Mouse (Mus musculus) kidney, adult 9 months (tissue): ENCODE results near the gene Mrps5.
"Not testable (repeated sequence)": the region's sequence is repeated elsewhere in the genome, so short reads cannot be mapped to it uniquely, and the experiment has no call there.

Experiments used
- DNase-seq: peaks from one replicate; pipeline ENCODE4 v3.0.0; 2022

Mrps5 gene

DNA sequence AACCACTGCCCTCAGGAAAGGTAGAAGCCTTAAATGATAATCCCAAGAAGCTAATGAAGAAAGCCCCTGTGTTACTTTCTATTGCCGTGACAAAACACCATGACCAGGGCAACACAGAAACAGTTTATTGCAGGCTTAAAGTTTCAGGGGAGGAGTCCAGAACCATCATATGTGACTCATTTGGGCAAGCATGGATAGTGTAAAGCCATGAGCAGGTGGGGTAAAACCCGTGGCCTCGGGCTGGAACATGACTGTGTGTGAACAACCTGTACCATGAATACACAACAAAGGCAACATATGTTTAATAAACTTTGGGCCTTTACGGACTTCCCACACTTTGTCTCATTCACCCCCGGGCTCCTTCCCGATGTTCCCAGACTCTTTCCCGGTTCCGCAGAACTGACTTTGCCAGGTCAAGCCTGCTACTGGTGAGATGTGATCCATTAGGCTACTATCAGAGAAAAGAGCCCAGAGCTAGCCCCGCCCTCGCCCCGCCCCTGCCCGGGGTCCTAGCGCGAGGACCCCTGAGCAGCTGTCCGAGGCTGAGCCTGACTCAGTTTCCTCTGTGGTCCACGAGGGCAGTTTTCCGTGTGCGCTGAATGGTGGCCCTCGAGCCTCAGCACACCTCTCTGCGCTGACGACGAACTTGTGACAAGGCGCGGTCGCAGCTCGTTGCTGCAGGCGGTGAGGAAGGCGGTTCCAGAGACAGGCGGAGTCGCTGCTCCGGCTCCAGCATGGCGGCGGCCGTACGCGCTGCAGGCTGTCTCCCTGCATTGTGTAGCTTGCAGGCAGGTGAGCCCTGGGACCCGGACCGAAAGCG lies at the start of gene Mrps5, which contains the start of gene Zfp661:
TSS of gene Mrps5 (plus strand) at position 529 of the 820 bp plus-strand sequence.
TSS of gene Zfp661 (minus strand) at position 401 of the 820 bp plus-strand sequence.
- peak; percentile 88 for DNase-seq

DNA sequence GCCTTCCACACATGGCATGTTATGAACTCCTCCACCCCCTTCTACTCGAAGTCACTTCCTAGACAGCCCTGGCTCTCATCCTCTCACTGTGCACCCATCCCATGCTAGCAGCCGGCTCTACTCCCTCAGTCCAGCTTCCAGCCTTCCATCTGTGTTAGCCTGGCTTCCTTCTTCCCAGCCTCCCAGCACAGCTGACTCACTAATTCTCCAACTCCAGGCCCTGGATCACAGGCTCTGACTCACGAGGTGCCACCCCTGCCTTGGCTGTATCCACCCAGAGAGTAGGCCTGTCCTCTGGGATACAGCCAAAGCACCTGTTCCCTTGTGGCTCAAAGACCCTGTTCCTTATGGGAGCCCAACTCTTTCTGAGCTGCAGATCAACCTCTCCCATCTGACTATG lies 49.5 kb upstream of the Mrps5 start:
- no peak for DNase-seq

DNA sequence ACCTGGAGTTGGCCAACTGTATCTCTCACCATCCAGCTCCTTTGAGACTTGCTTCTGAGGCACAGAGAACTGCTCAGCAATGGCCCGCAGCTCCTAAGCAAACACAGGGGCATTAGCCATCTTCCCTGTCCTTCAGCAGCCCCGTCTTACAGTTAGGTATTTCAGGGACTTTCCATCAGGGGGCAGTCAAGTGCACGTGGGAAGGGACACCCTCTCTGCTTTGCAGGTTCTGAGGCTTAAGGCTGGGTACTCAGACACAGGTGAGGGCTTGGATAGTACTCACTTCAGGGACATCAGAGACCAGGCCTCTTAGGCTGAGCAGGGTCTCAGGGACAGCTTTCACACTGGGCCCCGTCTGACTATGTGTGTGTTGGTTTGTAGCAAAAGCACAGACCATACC lies 47.5 kb upstream of the Mrps5 start:
- DNase-seq: peak; percentile 32

DNA sequence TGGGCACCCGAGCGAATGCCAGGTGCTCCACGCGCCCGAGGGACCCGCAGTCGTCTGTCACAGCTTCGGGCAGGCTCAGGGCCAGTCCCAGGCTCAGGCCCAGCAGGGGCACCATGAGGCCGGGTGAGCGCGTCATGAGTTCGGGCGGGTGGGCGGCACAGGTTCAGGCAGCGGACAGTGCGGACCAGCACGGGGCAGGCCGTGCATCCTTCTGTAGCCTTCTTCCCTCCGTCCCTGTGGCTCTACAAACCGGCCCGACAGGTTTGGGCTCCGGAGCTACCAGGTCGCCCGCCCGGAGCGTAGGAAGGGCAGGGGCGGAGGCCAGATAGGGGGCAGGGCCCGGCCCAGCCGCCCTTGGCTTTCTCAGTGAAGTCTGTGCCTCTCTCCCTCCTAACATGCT lies 45.8 kb upstream of the Mrps5 start, which contains the start of gene Prom2:
TSS of gene Prom2 (minus strand) at position 283 of the 400 bp plus-strand sequence.
- DNase-seq: peak; percentile 49

DNA sequence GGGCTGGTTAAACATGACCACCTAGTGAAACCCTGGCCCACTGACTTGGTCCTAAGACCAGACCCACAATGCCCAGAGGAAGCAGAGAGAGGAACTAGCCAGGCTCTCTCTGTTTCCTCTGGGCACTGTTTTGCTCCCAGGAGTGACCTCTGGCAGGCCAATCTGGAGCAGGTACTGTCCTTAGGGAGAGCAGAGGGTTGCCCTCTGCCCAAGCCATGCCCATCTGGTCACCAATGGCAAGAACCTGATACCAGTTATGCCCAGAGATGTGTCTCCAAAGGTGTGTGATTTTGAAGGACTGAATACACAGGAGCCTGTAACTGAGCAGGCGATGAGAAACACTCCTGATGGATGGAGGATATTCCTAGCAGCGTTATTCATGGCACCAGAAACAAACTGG lies 45.3 kb upstream of the Mrps5 start:
- DNase-seq: no peak

- no peak for DNase-seq
Measured at GRCm38 (mm10) chr2:127548342-127549074, 38.5 kb upstream of the Mrps5 start.

DNA sequence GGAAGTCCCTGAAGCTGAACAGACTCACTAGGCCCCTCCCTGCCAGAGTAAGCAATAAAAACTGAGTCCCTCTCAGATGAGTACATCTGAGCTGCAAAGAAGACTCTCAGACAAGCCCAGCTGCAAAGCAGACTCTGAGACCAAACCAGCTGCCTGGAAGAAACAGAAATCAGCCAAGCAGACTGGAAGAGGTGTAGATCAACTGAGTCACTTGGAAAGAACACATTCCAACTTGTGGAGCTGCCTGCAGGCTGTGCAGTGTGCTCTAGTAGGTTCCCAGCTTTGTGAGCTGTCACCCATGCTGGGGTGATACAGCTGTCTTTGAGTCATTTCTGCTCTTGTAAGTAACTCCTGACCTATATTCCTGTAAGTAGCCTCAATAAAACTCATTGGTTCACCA lies 37.3 kb upstream of the Mrps5 start:
- DNase-seq: no peak

DNA sequence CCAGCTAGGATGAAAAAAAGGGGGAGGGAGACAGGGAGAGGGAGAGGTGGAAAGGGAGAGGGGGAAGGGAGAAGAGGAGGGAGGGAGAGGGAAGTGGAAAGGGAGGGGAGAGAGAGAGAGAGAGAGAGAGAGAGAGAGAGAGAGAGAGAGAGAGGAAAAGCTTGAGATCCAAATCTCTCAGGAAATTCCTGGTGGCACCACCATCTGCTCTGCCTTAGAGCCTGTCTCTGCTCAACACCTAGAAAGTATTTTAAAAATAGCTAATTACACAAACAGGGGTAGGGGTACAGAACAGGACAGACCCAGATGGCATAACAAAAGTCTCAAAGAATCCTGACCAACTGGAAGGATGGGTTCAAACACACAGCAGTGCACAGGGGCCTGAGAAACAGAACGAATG lies 36.6 kb upstream of the Mrps5 start:
- DNase-seq: no peak

DNA sequence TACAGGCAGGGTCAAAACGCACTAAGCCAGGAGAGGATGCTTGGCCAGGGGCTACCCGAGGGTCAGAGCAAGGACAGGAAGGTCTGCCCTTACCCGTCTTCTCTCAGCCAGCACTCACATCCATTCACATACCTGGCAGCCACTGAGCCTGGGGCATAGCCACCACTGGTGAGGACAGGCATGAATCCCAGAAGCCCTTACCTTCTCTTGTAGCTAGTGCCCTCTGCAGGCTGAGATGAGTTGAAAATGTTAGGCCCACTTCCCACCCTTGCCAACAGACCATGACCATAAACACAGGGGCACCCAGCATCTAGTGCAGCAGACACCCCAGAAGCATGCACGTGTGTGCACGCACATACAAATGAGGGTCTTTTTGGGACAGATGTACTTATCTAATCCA lies 35.9 kb upstream of the Mrps5 start:
- DNase-seq: peak; percentile 40

DNA sequence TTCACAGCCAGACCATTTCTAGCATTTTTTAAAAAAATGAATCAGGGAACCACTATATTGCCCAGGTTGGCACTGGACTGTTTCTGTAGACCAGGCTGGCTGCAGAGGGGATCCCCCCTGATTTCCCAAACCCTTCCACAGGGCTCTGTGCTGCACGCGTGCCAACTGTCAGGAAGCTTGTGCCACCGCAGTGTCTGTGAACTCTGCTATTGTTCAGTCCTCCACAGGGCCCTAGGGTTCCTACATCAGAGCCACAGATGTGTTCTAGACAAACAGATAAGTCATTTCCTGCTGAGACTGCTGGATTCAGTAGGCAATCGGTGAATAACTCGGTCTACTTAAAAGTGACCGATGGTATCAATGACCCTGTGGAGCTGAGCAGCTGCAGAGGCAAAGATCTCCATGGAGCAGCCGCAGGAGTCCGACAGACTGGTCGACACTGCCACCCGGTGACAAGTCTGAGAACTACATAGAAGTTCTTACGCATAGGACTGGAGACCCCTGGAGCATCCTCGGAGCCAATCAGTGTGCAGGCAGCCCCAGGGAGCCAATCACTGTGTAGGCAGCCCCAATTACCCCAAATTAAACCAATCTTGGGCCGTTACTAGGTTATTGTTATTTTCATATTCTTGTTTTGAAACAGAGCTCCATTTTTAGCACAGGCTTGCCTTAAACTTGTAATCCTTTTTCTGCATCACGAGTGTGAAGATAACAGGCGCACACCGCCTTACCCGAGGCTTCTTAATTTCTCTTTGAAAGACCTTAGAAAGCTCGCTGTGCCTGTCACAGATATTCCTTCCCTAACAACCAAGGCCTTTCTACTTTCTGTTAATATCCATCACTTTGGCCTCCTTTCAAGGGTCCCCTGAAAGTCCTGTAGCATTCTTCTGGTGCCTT lies 27.7 kb upstream of the Mrps5 start:
- DNase-seq: peak; percentile 80

GRCm38 (mm10) chr2:127573322-127573721 lies 13.7 kb upstream of the Mrps5 start:
- no peak for DNase-seq

GRCm38 (mm10) chr2:127584436-127584858 lies 2.6 kb upstream of the Mrps5 start:
- peak; percentile 97 for DNase-seq

- DNase-seq: no peak
Measured at GRCm38 (mm10) chr2:127587514-127587844, 457 bp downstream of the Mrps5 start.

- no peak for DNase-seq
Measured at GRCm38 (mm10) chr2:127588897-127589296, 1.9 kb downstream of the Mrps5 start.

DNA sequence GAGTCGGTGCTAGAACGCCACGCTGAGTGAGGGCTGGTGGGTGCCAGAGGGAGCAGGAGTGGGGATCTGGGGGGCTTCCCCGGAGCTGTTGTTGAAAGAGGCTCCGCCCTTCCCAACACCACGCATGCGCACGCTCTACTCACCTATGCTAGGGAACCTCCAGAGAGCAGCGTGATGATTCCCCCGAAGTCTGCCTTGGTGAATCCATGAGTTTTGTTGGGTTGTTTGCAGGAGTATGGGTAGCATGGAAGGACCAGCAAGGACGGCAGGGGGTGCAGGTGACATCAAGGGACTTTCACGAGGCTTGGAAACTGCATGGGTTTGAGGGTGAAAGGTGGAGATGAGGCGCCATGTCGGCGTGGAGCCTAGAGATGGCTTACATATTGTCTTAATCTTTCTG lies 3.2 kb downstream of the Mrps5 start:
- DNase-seq: no peak

- DNase-seq: no peak
Measured at GRCm38 (mm10) chr2:127590840-127591239, 3.8 kb downstream of the Mrps5 start.

- DNase-seq: not testable (repeated sequence)
Measured at GRCm38 (mm10) chr2:127603383-127603782, 16.4 kb downstream of the Mrps5 start.

GRCm38 (mm10) chr2:127605203-127605602 lies 18.2 kb downstream of the Mrps5 start:
- DNase-seq: no peak

DNA sequence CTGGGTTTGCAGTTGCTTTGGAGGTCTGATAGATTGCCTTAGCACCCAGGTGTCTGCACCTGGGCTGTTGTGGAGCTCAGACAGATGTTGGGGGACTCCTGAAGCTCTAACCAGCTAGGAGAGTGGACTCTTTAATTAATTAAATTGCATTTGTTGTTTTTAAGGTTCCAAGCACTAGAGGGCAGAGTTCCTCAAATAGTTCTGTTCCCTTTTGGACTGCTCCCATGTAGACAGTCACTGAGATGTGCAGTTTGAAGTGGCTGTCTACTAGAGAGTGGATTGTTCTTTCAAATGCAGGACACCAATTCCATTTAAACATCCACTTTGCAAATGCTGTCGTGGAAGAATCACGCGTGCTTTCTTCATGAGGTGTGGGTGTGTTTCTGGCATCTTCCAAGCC lies 21.2 kb downstream of the Mrps5 start:
- DNase-seq: peak; percentile 75

GRCm38 (mm10) chr2:127608986-127609385 lies 22.0 kb downstream of the Mrps5 start:
- no peak for DNase-seq

GRCm38 (mm10) chr2:127611386-127611785 lies 24.4 kb downstream of the Mrps5 start:
- peak; percentile 45 for DNase-seq

DNA sequence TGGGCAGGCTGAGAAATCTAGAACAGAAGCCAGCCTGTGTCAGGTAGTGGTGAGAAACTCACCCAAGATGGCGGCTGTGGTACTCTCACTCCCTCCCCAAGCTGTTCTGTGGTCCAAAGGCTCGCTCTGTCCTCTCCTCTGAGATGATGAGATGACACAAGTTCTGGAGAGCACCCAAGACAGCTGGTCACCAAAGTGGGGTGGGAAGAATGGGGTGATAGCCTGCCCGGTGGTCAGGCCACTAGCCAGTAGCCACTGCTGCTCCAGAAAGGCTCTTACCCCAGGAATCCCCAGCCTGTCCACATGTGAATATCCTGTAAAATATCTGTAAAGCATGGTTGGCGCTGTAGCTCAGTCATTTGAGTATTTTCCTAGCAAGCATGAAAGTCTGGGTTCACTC lies 25.3 kb downstream of the Mrps5 start:
- no peak for DNase-seq

DNA sequence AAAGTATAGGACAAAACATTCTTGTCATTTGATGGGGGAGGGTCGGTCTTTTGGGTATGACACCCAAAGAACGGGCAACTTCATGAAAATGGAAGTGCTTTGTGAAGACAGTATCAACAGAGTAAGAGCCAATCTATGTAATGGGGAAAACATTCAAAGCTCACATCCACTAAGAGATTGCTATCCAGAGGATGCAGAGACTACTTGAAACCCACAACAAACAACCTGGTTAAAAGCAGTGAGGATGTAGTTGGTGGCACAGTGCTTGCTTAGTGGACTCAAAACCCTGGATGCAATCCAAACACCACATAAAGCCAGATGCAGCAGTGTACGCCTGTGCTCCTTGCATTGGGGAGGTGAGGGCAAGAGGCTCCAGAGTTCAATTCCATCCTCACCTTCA lies 32.3 kb downstream of the Mrps5 start:
- DNase-seq: no peak
